Mouse (Mus musculus) MEL (cell line): ENCODE data around the gene Cbfa2t2. TPM values are rescaled to one million over a fixed set of nuclear protein-coding genes. Genes with fewer than 3 reads are reported as not detected.

Source experiments
- DNase-seq: peaks from one replicate; pipeline ENCODE4 v3.0.0; 2011; ENCODE audit warnings: low read depth, low spot score
- H3K27ac ChIP-seq: 2 replicates; pipeline ENCODE4 v1.5.1; 2012; ENCODE audit warnings: low read depth, mild to moderate bottlenecking, control low read depth, low read length, moderate library complexity; ENCODE audit not compliant: control insufficient read depth
- H3K27me3 ChIP-seq, 2 experiments: fragments of 150-350 bp in 1 of 2; sonication (generic) in 1 of 2; 2 replicates each; pipeline ENCODE4 v1.6.1; 2012; ENCODE audit warnings: low read length in 2 of 2, mild to moderate bottlenecking in 2 of 2, improper control_type of control experiment in 1 of 2, moderate library complexity in 1 of 2; ENCODE audit not compliant: insufficient read depth in 2 of 2, control insufficient read depth in 1 of 2
- H3K36me3 ChIP-seq, 2 experiments: 2 replicates each; pipeline ENCODE4 v1.6.1; 2012 to 2014; ENCODE audit warnings: low read length in 2 of 2, improper control_type of control experiment in 1 of 2, inconsistent platforms in 1 of 2, mild to moderate bottlenecking in 1 of 2; ENCODE audit not compliant: insufficient read depth in 2 of 2, control insufficient read depth in 1 of 2
- H3K4me1 ChIP-seq, 2 experiments: fragments of 150-350 bp in 1 of 2; sonication (generic) in 1 of 2; 2 replicates each; pipeline ENCODE4 v1.6.1; 2012; ENCODE audit warnings: low read length in 2 of 2, improper control_type of control experiment in 1 of 2, mild to moderate bottlenecking in 1 of 2; ENCODE audit not compliant: insufficient read depth in 2 of 2, control insufficient read depth in 1 of 2
- H3K4me3 ChIP-seq, 2 experiments: fragments of 150-350 bp in 1 of 2; sonication (generic) in 1 of 2; 2 replicates each; pipeline ENCODE4 v1.5.1; 2012; ENCODE audit warnings: low read depth in 2 of 2, low read length in 2 of 2, mild to moderate bottlenecking in 2 of 2, moderate library complexity in 2 of 2, control low read depth in 1 of 2, improper control_type of control experiment in 1 of 2; ENCODE audit not compliant: control insufficient read depth in 1 of 2, insufficient read depth in 1 of 2
- H3K79me2 ChIP-seq: 2 replicates; pipeline ENCODE4 v1.6.1; 2012; ENCODE audit warnings: mild to moderate bottlenecking, low read length, moderate library complexity; ENCODE audit not compliant: control insufficient read depth, poor library complexity, insufficient read depth
- H3K9ac ChIP-seq: 2 replicates; pipeline ENCODE4 v1.6.1; 2012; ENCODE audit warnings: low read depth, mild to moderate bottlenecking, control low read depth, low read length, moderate library complexity; ENCODE audit not compliant: control insufficient read depth, poor library complexity, severe bottlenecking
- H3K9me3 ChIP-seq: fragments of 150-350 bp; sonication (generic); replicated peaks from 2 replicates; pipeline ENCODE4 v1.6.1; 2012; ENCODE audit warnings: mild to moderate bottlenecking, low read length, improper control_type of control experiment, moderate library complexity; ENCODE audit not compliant: insufficient read depth
- BHLHE40 ChIP-seq: IDR thresholded peaks from 2 replicates; pipeline ENCODE4 v1.6.1; 2012; ENCODE audit warnings: low read depth, mild to moderate bottlenecking, inconsistent platforms, low read length, improper control_type of control experiment, borderline replicate concordance
- CHD1 ChIP-seq: IDR thresholded peaks from 2 replicates; pipeline ENCODE4 v1.6.1; 2012; ENCODE audit warnings: low read depth, mild to moderate bottlenecking, inconsistent platforms, low read length, improper control_type of control experiment
- E2F4 ChIP-seq: IDR thresholded peaks from 2 replicates; pipeline ENCODE4 v1.6.1; 2011; ENCODE audit warnings: low read depth, low read length, improper control_type of control experiment, borderline replicate concordance
- ETS1 ChIP-seq: IDR thresholded peaks from 2 replicates; pipeline ENCODE4 v1.6.1; 2012; ENCODE audit warnings: low read depth, mild to moderate bottlenecking, inconsistent platforms, low read length, improper control_type of control experiment, moderate library complexity
- GABPA ChIP-seq: IDR thresholded peaks from 2 replicates; pipeline ENCODE4 v1.6.1; 2012; ENCODE audit warnings: low read depth, mild to moderate bottlenecking, inconsistent platforms, low read length, improper control_type of control experiment, moderate library complexity
- HCFC1 ChIP-seq: IDR thresholded peaks from 2 replicates; pipeline ENCODE4 v1.6.1; 2012; ENCODE audit warnings: low read depth, mild to moderate bottlenecking, inconsistent platforms, low read length, improper control_type of control experiment, moderate library complexity
- KAT2A ChIP-seq: conservative IDR thresholded peaks from 2 replicates; pipeline ENCODE4 v1.6.1; 2012; ENCODE audit warnings: low read depth, low read length, improper control_type of control experiment, inconsistent platforms
- MAFK ChIP-seq: IDR thresholded peaks from 2 replicates; pipeline ENCODE4 v1.6.1; 2011; ENCODE audit warnings: low read depth, mild to moderate bottlenecking, low read length, improper control_type of control experiment, borderline replicate concordance
- MAZ ChIP-seq: IDR thresholded peaks from 2 replicates; pipeline ENCODE4 v1.6.1; 2012; ENCODE audit warnings: low read depth, mild to moderate bottlenecking, inconsistent platforms, low read length, improper control_type of control experiment
- MYB ChIP-seq: IDR thresholded peaks from 2 replicates; pipeline ENCODE4 v1.6.1; 2011; ENCODE audit warnings: mild to moderate bottlenecking, low read depth, low read length, improper control_type of control experiment
- MYC ChIP-seq: IDR thresholded peaks from 2 replicates; pipeline ENCODE4 v1.6.1; 2011; ENCODE audit warnings: low read depth, mild to moderate bottlenecking, low read length, improper control_type of control experiment, moderate library complexity
- POLR2AphosphoS5 ChIP-seq: IDR thresholded peaks from 2 replicates; pipeline ENCODE4 v1.6.1; 2012; ENCODE audit warnings: low read depth, borderline replicate concordance, mild to moderate bottlenecking, inconsistent platforms, low read length, moderate library complexity, mixed read lengths
- RAD21 ChIP-seq: IDR thresholded peaks from 2 replicates; pipeline ENCODE4 v1.6.1; 2011; ENCODE audit warnings: mild to moderate bottlenecking, low read depth, low read length, improper control_type of control experiment
- SIN3A ChIP-seq: IDR thresholded peaks from 2 replicates; pipeline ENCODE4 v1.6.1; 2012; ENCODE audit warnings: low read length, improper control_type of control experiment, inconsistent platforms
- SMC3 ChIP-seq: IDR thresholded peaks from 2 replicates; pipeline ENCODE4 v1.6.1; 2011; ENCODE audit warnings: low read depth, low read length, improper control_type of control experiment
- TAL1 ChIP-seq: IDR thresholded peaks from 2 replicates; pipeline ENCODE4 v1.6.1; 2012; ENCODE audit warnings: mild to moderate bottlenecking, inconsistent platforms, low read length, moderate library complexity, mixed read lengths
- TBP ChIP-seq: IDR thresholded peaks from 2 replicates; pipeline ENCODE4 v1.8.0; 2011; ENCODE audit warnings: low read depth, low read length, improper control_type of control experiment
- USF2 ChIP-seq, 2 experiments: IDR thresholded peaks; 2 replicates each; pipeline ENCODE4 v1.6.1; 2011 to 2012; ENCODE audit warnings: improper control_type of control experiment in 2 of 2, low read length in 2 of 2, borderline replicate concordance in 1 of 2, inconsistent platforms in 1 of 2, low read depth in 1 of 2, mild to moderate bottlenecking in 1 of 2; ENCODE audit not compliant: insufficient read depth in 1 of 2
- ZKSCAN1 ChIP-seq: IDR thresholded peaks from 2 replicates; pipeline ENCODE4 v1.6.1; 2012; ENCODE audit warnings: low read depth, mild to moderate bottlenecking, inconsistent platforms, low read length, improper control_type of control experiment, moderate library complexity
- ZMIZ1 ChIP-seq: IDR thresholded peaks from 2 replicates; pipeline ENCODE4 v1.6.1; 2012; ENCODE audit warnings: low read depth, mild to moderate bottlenecking, inconsistent platforms, low read length, improper control_type of control experiment, moderate library complexity
- polyA plus RNA-seq, 2 experiments: library from polyadenylated mRNA; stranded (reverse) in 1 of 2; unstranded in 1 of 2; fragments of >175 nt in 1 of 2; fragments of >200 nt in 1 of 2; gene quantifications; 2 replicates each; pipeline versions ENCODE4 v1.2.1 to v1.2.4; 2012; ENCODE audit warnings: low replicate concordance in 2 of 2, low read depth in 1 of 2; ENCODE audit not compliant: insufficient read length in 2 of 2, insufficient read depth in 1 of 2, missing spikeins in 1 of 2
- total RNA-seq: library from RNA; depleted of rRNA; stranded (reverse); fragments of 300-350 nt; gene quantifications from 2 replicates; pipeline ENCODE4 v1.2.3, GENCODE M21; 2012

The Cbfa2t2 gene
- total and polyA plus RNA-seq, 3 experiments = 5.9 to 23.1 TPM; not detected in 1

- DNase-seq = peak; percentile 61
- Histone ChIP-seq H3K4me1 (peaks cover 2 to 15% of the 10 kb centered on the region in 2 experiments; a peak in 3 of 4 replicates), H3K9ac (no peak overlapping the region), H3K27ac (no peak overlapping the region), H3K4me3 (no peak overlapping the region), H3K36me3 (peaks cover 0 to 8% of the 10 kb centered on the region in 2 experiments; a peak in 2 of 4 replicates), H3K27me3 (no peaks in the 10 kb centered on the region), H3K9me3 (no peaks in the 10 kb centered on the region), H3K79me2 (no peaks in the 10 kb centered on the region)
- TF ChIP-seq HCFC1 (no peak), SMC3 (no peak), ZMIZ1 (no peak), CHD1 (no peak), MYB (no peak), TBP (no peak), RAD21 (no peak), GABPA (no peak), MAFK (no peak), MAZ (no peak), TAL1 (no peak), KAT2A (no peak)
These were observed 33.5 kb upstream of the Cbfa2t2 start for GRCm38 (mm10) chr2:154402811-154403210.

- TF ChIP-seq MYC = no peak
- TF ChIP-seq E2F4 = no peak
- no peak for TF ChIP-seq ETS1
- TF ChIP-seq TAL1 = no peak
- no peak for TF ChIP-seq MAFK
- TF ChIP-seq USF2 (IDR thresholded peaks at IDR 0.05; ENCODE audit: borderline replicate concordance in 1 of 2, insufficient read depth in 1 of 2, low read depth in 1 of 2, low read length in 2 of 2) = no peak
- TF ChIP-seq SIN3A = no peak
- TF ChIP-seq HCFC1 = no peak
- no peak for TF ChIP-seq BHLHE40
- TF ChIP-seq ZKSCAN1 = no peak
- TF ChIP-seq POLR2AphosphoS5 = no peak
- H3K9ac ChIP-seq = no peak overlapping the region
- no peaks in the 10 kb centered on the region for H3K79me2 ChIP-seq
- no peak overlapping the region for H3K4me3 ChIP-seq
- H3K27me3 ChIP-seq = no peaks in the 10 kb centered on the region
- H3K27ac ChIP-seq = no peak overlapping the region
- no peak for DNase-seq
- H3K4me1 ChIP-seq = peaks cover 2 to 20% of the 10 kb centered on the region in 2 experiments; a peak in 3 of 4 replicates
- peaks cover 0 to 8% of the 10 kb centered on the region in 2 experiments; a peak in 2 of 4 replicates for H3K36me3 ChIP-seq
- no peaks in the 10 kb centered on the region for H3K9me3 ChIP-seq
These were observed 30.8 kb upstream of the Cbfa2t2 start for GRCm38 (mm10) chr2:154405447-154405994.
